Mouse (Mus musculus): ENCODE data around the gene Gm3238. TPM values are rescaled to one million over a fixed set of nuclear protein-coding genes. Genes with fewer than 3 reads are reported as not detected.
"Not testable (repeated sequence)": the region's sequence is repeated elsewhere in the genome, so short reads cannot be mapped to it uniquely, and the experiment has no call there.

The Gm3238 gene
- polyA plus RNA-seq (2015; fragmentation: Nextera tagmentation; extraction: Ambion mirVana), result not detected in 2 replicates

DNA sequence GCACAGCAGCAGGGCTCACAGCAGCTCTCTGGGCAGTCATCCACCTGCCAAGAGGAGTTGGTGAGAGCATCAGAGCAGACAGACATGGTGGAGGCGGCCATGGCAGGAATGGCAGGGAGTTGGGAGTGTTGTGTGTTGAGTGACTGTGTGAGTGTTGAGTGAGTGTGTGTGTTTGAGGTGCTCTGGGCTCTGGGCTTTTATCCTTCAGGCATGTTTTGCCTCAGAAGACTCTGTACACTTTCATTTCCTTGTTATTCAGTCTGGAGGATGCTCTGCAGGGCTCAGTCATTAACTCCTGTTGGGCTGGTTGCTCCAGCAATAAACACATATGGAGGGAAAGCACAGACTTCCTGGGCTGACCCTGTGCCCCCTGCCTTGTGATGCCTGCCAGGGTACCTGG, at the start of gene Gm3238:
TSS of gene Gm3238 (minus strand) at position 101 of the 400 bp plus-strand sequence.
- H3K9ac ChIP-seq (replicated peaks); ATAC-seq (ENCODE audit: low FRiP score); H3K27me3 ChIP-seq (replicated peaks); H3K27ac ChIP-seq (replicated peaks); H3K9me3 ChIP-seq (replicated peaks); H3K4me1 ChIP-seq; H3K4me3 ChIP-seq (replicated peaks); H3K36me3 ChIP-seq; H3K4me2 ChIP-seq: not testable (repeated sequence)
- 57% methylated on average over 1 of the region's 1 CpGs for WGBS

DNA sequence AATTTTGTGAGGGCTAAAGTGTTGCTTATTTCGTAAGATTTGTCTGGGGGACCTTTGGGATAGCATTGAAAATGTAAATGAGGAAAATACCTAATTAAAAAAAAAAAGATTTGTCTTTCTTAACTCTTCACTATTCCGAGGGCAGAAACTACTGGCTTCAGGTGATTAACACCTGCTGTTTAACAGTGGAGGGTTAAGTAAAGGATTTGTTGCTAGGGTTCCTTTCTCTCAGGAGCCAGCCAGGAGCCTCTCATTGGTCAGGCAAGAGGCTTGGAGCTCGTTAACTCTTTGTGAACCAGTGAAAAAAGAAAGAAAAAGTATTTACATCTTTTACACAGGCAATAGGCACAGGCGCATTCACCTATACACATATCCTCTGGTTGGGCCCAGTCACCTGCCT, 48.1 kb upstream of the Gm3238 start:
- peaks cover 4% of the 10 kb centered on the region; the same call in 1 of the 2 replicates for H3K4me1 ChIP-seq
- 41% methylated on average over 4 of the region's 4 CpGs for WGBS
- H3K27me3 ChIP-seq (replicated peaks), result no peaks in the 10 kb centered on the region
- no peak overlapping the region for H3K9ac ChIP-seq (replicated peaks)
- peaks cover 5% of the 10 kb centered on the region; the same call in 1 of the 2 replicates for H3K9me3 ChIP-seq (replicated peaks)
- H3K4me2 ChIP-seq, result no peak overlapping the region
- H3K36me3 ChIP-seq, result no peaks in the 10 kb centered on the region
- H3K4me3 ChIP-seq (replicated peaks), result no peak overlapping the region
- no peak for ATAC-seq (ENCODE audit: low FRiP score)
- H3K27ac ChIP-seq (replicated peaks), result no peak overlapping the region

DNA sequence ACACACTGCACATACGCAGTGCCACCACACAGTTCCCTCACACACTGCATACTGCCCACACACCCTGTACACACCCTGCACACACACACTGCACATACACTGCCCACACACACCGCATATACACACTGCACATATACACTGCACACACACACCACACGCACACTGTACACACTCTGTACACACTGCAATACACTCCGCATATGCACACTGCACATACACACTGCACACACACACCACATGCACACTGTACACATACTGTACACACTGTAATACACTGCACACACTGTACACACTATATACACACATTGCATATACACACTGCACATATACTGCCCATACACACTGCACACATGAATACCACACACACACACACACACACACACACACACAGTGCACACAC, 47.4 kb upstream of the Gm3238 start:
- peaks cover 4% of the 10 kb centered on the region; the same call in 1 of the 2 replicates for H3K4me1 ChIP-seq
- H3K36me3 ChIP-seq, result no peaks in the 10 kb centered on the region
- H3K27me3 ChIP-seq (replicated peaks), result no peaks in the 10 kb centered on the region
- no peak overlapping the region for H3K27ac ChIP-seq (replicated peaks)
- no peaks in the 10 kb centered on the region; the same call in 1 of the 2 replicates for H3K9me3 ChIP-seq (replicated peaks)
- no peak overlapping the region for H3K9ac ChIP-seq (replicated peaks)
- 98% methylated on average over 4 of the region's 4 CpGs for WGBS
- H3K4me3 ChIP-seq (replicated peaks), result no peak overlapping the region
- no peak overlapping the region for H3K4me2 ChIP-seq
- ATAC-seq (ENCODE audit: low FRiP score), result no peak

DNA sequence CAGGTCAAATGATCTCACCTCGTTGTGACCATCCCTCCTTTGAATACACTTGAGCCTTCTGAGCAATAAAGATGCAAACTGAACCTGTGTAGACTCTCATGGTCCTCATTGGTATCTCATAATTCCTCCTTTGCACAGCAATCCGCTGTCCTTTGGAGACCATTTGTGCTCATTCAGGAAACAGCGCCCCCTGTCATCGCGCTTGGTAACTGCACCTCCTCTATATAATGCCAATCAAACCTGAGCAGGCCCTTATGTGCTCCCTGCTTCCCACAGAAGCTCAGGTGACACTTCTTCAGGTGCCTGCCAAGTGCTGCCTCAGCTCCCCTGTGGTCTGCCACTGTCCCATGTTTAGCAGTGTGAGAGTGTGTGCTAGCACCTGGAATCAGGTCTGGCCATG, 44.4 kb upstream of the Gm3238 start:
- 35% methylated on average over 5 of the region's 5 CpGs for WGBS
- H3K9me3 ChIP-seq (replicated peaks), result no peaks in the 10 kb centered on the region
- H3K27me3 ChIP-seq (replicated peaks), result no peaks in the 10 kb centered on the region
- no peak overlapping the region for H3K9ac ChIP-seq (replicated peaks)
- peaks cover 4% of the 10 kb centered on the region; the same call in 1 of the 2 replicates for H3K4me1 ChIP-seq
- no peaks in the 10 kb centered on the region for H3K36me3 ChIP-seq
- H3K4me3 ChIP-seq (replicated peaks), result no peak overlapping the region
- ATAC-seq (ENCODE audit: low FRiP score), result no peak
- H3K4me2 ChIP-seq, result no peak overlapping the region
- no peak overlapping the region for H3K27ac ChIP-seq (replicated peaks)

DNA sequence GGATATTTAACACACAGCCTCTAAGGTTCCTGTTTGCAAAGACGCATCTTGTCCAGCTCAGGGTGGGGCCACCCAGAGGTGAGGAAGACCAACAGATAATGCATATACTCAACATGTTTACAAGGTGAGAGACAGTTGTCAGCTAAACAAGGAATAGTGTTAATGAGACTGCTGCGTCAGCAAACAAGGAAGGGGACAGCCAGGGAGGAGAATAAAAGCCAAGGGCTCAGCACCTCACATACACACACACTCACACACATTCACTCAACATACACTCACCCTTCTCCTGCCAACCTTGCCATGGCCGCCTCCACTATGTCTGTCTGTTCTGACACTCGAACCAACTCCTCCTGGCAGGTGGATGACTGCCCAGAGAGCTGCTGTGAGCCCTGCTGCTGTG, 43.3 kb upstream of the Gm3238 start, which contains the start of gene Gm2696:
TSS of gene Gm2696 (plus strand) at position 301 of the 400 bp plus-strand sequence.
- ATAC-seq (ENCODE audit: low FRiP score), result no peak
- no peak within 1 kb of the TSS for H3K9ac ChIP-seq (replicated peaks)
- H3K4me3 ChIP-seq (replicated peaks), result no peak within 1 kb of the TSS
- H3K36me3 ChIP-seq, result no peaks in the 10 kb centered on the region
- H3K9me3 ChIP-seq (replicated peaks), result no peaks in the 10 kb centered on the region
- H3K4me2 ChIP-seq, result no peak within 1 kb of the TSS
- 52% methylated on average over 4 of the region's 4 CpGs for WGBS
- H3K4me1 ChIP-seq, result peaks cover 4% of the 10 kb centered on the region; the same call in 1 of the 2 replicates
- no peak within 1 kb of the TSS for H3K27ac ChIP-seq (replicated peaks)
- no peaks in the 10 kb centered on the region for H3K27me3 ChIP-seq (replicated peaks)

DNA sequence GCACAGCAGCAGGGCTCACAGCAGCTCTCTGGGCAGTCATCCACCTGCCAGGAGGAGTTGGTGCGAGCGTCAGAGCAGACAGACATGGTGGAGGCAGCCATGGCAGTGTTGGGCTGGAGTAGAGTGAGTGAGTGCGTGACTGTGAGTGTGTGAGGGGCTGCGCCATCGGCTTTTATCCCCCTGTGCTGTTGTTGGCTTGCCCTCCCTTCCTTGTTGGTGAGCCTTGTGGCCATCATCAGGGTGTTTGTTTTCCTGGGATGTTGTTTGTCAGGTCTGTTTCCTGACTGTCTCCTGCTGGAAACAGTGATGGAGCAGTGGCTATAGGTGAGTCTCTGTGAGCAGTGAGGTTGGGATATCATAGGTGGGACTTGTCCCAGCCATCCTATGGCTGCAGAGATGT, 40.6 kb upstream of the Gm3238 start, which contains the start of gene Gm9507:
TSS of gene Gm9507 (minus strand) at position 101 of the 400 bp plus-strand sequence.
- Histone ChIP-seq H3K9me3 (replicated peaks) (no peaks in the 10 kb centered on the region), H3K36me3 (no peaks in the 10 kb centered on the region), H3K4me2 (no peak within 1 kb of the TSS), H3K4me1 (peaks cover 4% of the 10 kb centered on the region; the same call in 1 of the 2 replicates), H3K9ac (replicated peaks) (no peak within 1 kb of the TSS), H3K4me3 (replicated peaks) (no peak within 1 kb of the TSS), H3K27me3 (replicated peaks) (no peaks in the 10 kb centered on the region), H3K27ac (replicated peaks) (no peak within 1 kb of the TSS)
- WGBS, result 67% methylated on average over 5 of the region's 5 CpGs
- no peak for ATAC-seq (ENCODE audit: low FRiP score)

DNA sequence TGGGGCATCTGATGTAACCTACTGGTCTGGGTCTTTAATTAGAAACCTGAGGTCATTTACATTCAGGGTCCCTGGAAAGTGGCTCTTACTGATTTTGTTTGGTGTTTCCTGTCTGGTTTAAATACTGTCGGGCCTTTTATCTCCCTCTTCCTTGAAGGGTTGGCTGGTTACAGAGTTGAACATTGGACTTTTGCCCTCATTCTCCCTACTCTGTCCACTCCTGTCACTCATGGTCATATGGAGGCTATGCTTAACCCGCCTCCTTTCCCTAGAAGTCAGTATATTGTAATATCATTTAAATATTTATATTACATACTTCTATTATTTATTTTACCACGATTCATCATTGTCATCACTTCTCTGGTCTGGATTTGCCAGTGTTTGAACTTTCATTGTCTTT, 33.0 kb upstream of the Gm3238 start:
- ATAC-seq (ENCODE audit: low FRiP score), result no peak
- 85% methylated on average over 3 of the region's 3 CpGs for WGBS

DNA sequence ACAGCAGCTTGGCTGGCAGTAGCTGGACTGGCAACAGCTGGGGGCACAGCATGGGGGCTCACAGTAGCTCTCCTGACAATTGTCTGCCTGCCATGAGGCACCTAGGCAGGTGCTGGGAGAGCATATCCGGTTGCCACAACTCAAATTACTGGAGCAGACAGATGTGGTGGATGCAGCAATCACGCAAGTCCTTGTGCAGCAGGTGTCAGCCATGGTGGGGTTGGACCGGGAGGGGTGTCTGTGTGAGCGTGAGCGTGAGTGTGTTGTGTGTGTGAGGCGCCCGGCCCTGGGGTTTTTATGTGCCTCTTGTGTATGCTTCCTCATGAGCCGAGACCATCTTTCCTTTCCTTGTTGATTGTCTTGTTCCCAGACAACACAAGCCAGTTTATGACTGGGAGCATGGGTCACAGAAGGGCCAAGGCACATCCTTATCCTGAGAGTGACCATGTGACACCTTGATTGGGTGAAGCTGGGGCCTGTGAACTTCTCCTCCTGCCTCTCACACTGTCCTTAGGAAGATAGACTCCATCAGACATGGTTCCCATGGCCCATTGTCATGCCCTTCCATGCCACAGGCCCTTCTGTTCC, 27.9 kb upstream of the Gm3238 start, which contains the start of gene Gm19668:
TSS of gene Gm19668 (minus strand) at position 213 of the 588 bp plus-strand sequence.
- Histone ChIP-seq H3K4me1 (0 out of 2 replicates have a peak, but pooled peaks cover 5% of the 10 kb centered on the region), H3K27ac (replicated peaks) (no peak within 1 kb of the TSS), H3K27me3 (replicated peaks) (no peaks in the 10 kb centered on the region), H3K4me2 (no peak within 1 kb of the TSS), H3K4me3 (replicated peaks) (no peak within 1 kb of the TSS), H3K9ac (replicated peaks) (no peak within 1 kb of the TSS), H3K36me3 (no peaks in the 10 kb centered on the region), H3K9me3 (replicated peaks) (no peaks in the 10 kb centered on the region)
- 42% methylated on average over 8 of the region's 8 CpGs for WGBS
- ATAC-seq (ENCODE audit: low FRiP score), result no peak

More for the DNA sequence above, 33.0 kb upstream of the Gm3238 start:
- Histone ChIP-seq H3K27me3 (replicated peaks) (no peaks in the 10 kb centered on the region), H3K4me2 (no peak overlapping the region), H3K4me1 (no peaks in the 10 kb centered on the region), H3K27ac (replicated peaks) (no peak overlapping the region), H3K9ac (replicated peaks) (no peak overlapping the region), H3K36me3 (no peaks in the 10 kb centered on the region), H3K4me3 (replicated peaks) (no peak overlapping the region), H3K9me3 (replicated peaks) (no peaks in the 10 kb centered on the region)

DNA sequence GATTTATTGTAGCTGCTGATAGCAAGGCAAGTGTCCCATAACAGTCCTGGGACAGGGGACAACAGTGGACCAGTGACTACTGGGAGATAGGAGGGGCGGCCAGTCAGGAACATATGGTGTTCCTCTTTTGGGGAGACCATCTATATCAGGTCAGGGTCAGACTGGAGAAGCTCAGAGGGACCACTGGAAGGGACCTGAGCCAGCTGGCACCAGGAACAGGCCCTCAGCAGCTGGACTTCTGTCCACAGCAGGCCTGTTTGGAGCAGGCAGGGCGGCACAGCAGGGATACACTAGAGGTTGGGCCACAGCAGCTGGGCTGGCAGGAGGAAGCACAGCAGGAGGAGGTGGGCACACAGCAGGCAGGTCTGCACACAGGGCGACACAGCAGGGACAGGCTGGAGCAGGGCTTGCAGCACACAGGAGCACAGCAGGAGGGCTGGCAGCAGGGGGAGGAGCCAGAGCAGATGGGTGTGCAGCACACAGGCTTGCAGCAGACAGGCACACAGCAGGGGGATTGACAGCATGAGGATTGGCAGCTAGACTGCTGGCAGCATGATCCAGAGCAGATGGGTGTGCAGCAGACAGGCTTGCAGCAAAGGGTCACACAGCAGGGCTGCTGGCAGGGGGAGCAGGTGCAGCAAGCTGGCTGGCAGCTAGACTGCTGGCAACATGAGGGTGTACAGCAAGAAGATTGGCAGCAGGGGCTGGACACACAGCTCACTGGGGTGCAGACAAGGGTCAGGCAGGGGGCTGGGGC, 27.2 kb upstream of the Gm3238 start:
- not testable (repeated sequence) for H3K4me3 ChIP-seq (replicated peaks); ATAC-seq (ENCODE audit: low FRiP score); H3K9ac ChIP-seq (replicated peaks); H3K27ac ChIP-seq (replicated peaks); H3K36me3 ChIP-seq; H3K4me2 ChIP-seq; H3K9me3 ChIP-seq (replicated peaks); H3K27me3 ChIP-seq (replicated peaks); H3K4me1 ChIP-seq
- WGBS, result 37% methylated on average over 3 of the region's 3 CpGs

DNA sequence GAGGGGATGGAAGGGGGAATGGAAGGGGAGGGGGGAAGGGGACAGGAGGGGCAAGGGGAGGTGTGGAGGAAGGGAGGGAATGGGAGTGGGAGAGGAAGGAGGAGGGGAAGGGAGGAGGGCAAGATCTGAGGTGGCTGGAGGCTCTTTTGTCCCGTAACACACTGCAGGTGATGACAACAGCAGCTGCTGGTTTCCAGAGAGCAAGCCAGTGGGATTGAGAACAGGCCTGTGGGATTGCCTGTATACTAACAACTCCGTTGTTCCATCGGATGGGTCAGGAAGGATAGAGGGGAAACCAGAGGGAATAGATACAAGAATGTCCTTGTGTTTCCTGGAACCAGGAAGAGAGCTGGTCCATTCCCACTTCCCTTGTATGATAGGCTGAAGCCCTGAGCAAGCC, 26.6 kb upstream of the Gm3238 start:
- no peak for ATAC-seq (ENCODE audit: low FRiP score)
- H3K36me3 ChIP-seq, result no peaks in the 10 kb centered on the region
- no peaks in the 10 kb centered on the region for H3K27me3 ChIP-seq (replicated peaks)
- WGBS, result 27% methylated on average over 3 of the region's 3 CpGs
- no peak overlapping the region for H3K4me2 ChIP-seq
- no peak overlapping the region for H3K4me3 ChIP-seq (replicated peaks)
- H3K9ac ChIP-seq (replicated peaks), result no peak overlapping the region
- H3K4me1 ChIP-seq, result 0 out of 2 replicates have a peak, but pooled peaks cover 5% of the 10 kb centered on the region
- H3K27ac ChIP-seq (replicated peaks), result no peak overlapping the region
- H3K9me3 ChIP-seq (replicated peaks), result no peaks in the 10 kb centered on the region

DNA sequence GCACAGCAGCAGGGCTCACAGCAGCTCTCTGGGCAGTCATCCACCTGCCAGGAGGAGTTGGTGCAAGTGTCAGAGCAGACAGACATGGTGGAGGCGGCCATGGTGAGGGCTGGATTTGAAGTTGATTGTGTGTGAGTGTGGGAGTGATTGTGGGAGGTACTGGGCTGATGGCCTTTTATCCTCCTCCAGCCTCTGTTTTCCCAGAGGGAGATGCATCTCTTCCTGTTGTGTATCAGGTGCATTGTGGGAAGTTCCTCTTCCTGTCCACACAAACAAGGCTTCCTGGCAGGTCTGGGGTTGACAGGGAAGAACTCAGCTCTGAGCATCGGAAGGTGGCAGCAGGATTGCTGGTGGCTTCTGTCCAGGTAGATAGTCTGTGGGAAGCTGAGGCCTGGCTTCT, 23.9 kb upstream of the Gm3238 start, which contains the start of gene Gm9639:
TSS of gene Gm9639 (minus strand) at position 101 of the 400 bp plus-strand sequence.
- no peak within 1 kb of the TSS for H3K4me2 ChIP-seq
- H3K4me3 ChIP-seq (replicated peaks), result no peak within 1 kb of the TSS
- no peaks in the 10 kb centered on the region for H3K27me3 ChIP-seq (replicated peaks)
- H3K36me3 ChIP-seq, result no peaks in the 10 kb centered on the region
- H3K9ac ChIP-seq (replicated peaks), result no peak within 1 kb of the TSS
- WGBS, result 56% methylated on average over 2 of the region's 2 CpGs
- ATAC-seq (ENCODE audit: low FRiP score), result no peak
- no peaks in the 10 kb centered on the region for H3K9me3 ChIP-seq (replicated peaks)
- H3K4me1 ChIP-seq, result 0 out of 2 replicates have a peak, but pooled peaks cover 5% of the 10 kb centered on the region
- no peak within 1 kb of the TSS for H3K27ac ChIP-seq (replicated peaks)

DNA sequence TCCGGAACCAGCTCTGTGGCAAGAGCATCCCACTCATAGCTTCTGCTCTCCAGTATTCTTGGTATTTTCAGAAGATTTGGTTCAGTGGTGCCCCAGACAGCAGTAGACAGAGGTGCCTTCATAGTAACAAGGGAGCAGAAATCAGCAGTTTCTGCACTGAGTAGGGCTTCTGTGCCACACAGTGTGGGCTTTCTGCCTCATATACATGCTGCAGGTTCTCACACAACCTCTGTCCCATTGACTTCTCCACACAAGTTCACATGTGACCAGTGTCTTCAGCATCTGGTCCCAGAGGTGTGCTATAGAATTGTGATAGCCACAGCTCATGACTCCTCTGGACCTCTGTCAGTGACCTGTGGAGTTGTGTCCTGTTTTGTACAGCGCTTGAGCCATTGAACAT, 17.5 kb upstream of the Gm3238 start:
- H3K4me1 ChIP-seq, result no peaks in the 10 kb centered on the region
- no peaks in the 10 kb centered on the region for H3K27me3 ChIP-seq (replicated peaks)
- WGBS, result 71% methylated on average over 2 of the region's 2 CpGs
- no peak overlapping the region for H3K4me2 ChIP-seq
- no peak overlapping the region for H3K4me3 ChIP-seq (replicated peaks)
- no peak for ATAC-seq (ENCODE audit: low FRiP score)
- no peaks in the 10 kb centered on the region for H3K36me3 ChIP-seq
- no peaks in the 10 kb centered on the region for H3K9me3 ChIP-seq (replicated peaks)
- no peak overlapping the region for H3K27ac ChIP-seq (replicated peaks)
- H3K9ac ChIP-seq (replicated peaks), result no peak overlapping the region

All from neural tube, embryonic 15.5 days (tissue).